Mouse (Mus musculus): ENCODE measurements around the gene Cutal. TPM values are rescaled to one million over a fixed set of nuclear protein-coding genes. Genes with fewer than 3 reads are reported as not detected.
A peak's percentile ranks its signal among the peaks of the same experiment; 100 is the strongest.
"Not testable (repeated sequence)": the region's sequence is repeated elsewhere in the genome, so short reads cannot be mapped to it uniquely, and the experiment has no call there.

Cutal gene
- total and polyA plus RNA-seq, 3 experiments = not detected

DNA sequence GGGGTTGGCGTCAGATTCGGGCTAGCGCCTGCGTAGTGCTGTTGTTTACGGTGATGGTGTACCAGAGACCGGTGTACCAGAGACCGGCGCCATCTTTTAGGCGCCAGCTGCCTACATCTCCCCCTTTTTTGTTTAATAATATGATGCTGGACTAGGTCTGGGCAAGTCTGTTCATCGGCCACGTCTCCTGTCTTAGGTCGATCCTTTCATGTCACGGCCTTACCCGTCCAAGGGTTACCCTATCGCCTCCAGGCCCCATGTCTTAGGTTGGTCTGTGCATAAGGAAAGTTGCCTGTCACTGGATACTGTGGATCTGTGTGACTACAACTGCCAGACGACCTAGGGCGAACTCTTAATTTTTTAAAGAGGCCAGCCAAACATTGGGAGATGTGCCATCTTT lies 44.1 kb upstream of the Cutal start:
- in situ Hi-C loops (cut with MboI; ENCODE audit: low pct_ligation_motif_present, low pct_unique_long_range_greater_than_20kb, low sequenced_read_pairs); H3K9ac ChIP-seq (ENCODE audit: insufficient read depth, low read depth); H3K36me3 ChIP-seq (replicated peaks in 1 of 2; ENCODE audit: control insufficient read depth in 1 of 2, insufficient read depth in 1 of 2, low read length in 1 of 2); H3K9me3 ChIP-seq (replicated peaks; ENCODE audit: low read length); H3K4me2 ChIP-seq (ENCODE audit: insufficient read depth, low read depth, poor library complexity, severe bottlenecking); H3K4me1 ChIP-seq (ENCODE audit: control insufficient read depth in 1 of 2, insufficient read depth in 2 of 2); H3K79me2 ChIP-seq (replicated peaks; ENCODE audit: control insufficient read depth, extremely low read depth, insufficient read depth, poor library complexity, severe bottlenecking); DNase-seq (ENCODE audit: extremely low read depth); H3K4me3 ChIP-seq (replicated peaks in 1 of 3; ENCODE audit: low read depth in 2 of 3, low read length in 2 of 3, poor library complexity in 1 of 3); H3K27ac ChIP-seq (ENCODE audit: insufficient read depth, low read depth); H3K27me3 ChIP-seq (replicated peaks); dilution Hi-C loops (cut with MboI; ENCODE audit: extremely low pct_ligation_motif_present, extremely low pct_unique_long_range_greater_than_20kb, low sequenced_read_pairs): not testable (repeated sequence)

DNA sequence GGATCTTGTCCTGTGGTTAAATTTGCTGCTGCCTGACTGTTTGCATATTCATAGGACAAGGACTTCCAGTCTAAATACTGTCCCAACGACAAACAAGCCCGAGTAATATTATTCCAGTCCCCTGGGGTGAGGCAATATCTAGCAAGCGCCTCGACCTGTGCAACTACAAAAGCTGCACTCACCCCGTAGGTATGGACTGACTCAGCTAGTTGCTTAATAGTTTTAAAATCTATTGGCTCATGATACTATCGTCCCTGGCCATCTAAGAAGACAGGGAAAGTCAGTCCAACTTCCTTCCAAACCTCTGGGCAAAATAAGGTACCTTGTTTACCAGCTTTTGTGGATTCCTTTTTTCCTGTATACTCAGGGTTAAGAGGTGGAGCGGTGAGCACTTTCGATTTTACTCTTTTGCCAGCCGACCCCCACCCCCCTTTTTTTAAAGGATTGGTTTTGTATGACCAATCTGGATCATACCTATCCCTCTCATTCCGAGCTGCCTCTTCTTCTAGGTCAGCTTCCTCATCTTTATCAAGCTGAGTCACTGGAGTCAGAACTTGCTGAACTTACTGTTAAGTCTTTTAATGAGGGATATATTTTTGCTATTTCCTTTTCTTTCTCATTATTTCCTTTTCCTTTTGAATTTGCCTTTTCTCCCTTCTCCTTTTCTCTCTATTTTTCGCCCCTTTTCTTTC lies 41.3 kb upstream of the Cutal start, which contains the start of gene Gm34653:
Gene Gm34653 (plus strand): TSS at position 242 of the 692 bp plus-strand sequence.
- H3K36me3 ChIP-seq (replicated peaks in 1 of 2; ENCODE audit: control insufficient read depth in 1 of 2, insufficient read depth in 1 of 2, low read length in 1 of 2); in situ Hi-C loops (cut with MboI; ENCODE audit: low pct_ligation_motif_present, low pct_unique_long_range_greater_than_20kb, low sequenced_read_pairs); DNase-seq (ENCODE audit: extremely low read depth); dilution Hi-C loops (cut with MboI; ENCODE audit: extremely low pct_ligation_motif_present, extremely low pct_unique_long_range_greater_than_20kb, low sequenced_read_pairs); H3K79me2 ChIP-seq (replicated peaks; ENCODE audit: control insufficient read depth, extremely low read depth, insufficient read depth, poor library complexity, severe bottlenecking); H3K27ac ChIP-seq (ENCODE audit: insufficient read depth, low read depth); H3K4me3 ChIP-seq (replicated peaks in 1 of 3; ENCODE audit: low read depth in 2 of 3, low read length in 2 of 3, poor library complexity in 1 of 3); H3K27me3 ChIP-seq (replicated peaks); H3K9me3 ChIP-seq (replicated peaks; ENCODE audit: low read length); H3K4me1 ChIP-seq (ENCODE audit: control insufficient read depth in 1 of 2, insufficient read depth in 2 of 2): not testable (repeated sequence)
- H3K4me2 ChIP-seq (ENCODE audit: insufficient read depth, low read depth, poor library complexity, severe bottlenecking) = peak within 1 kb of the TSS; percentile 56
- peak within 1 kb of the TSS; percentile 44; the same call in 1 of the 2 replicates for H3K9ac ChIP-seq (ENCODE audit: insufficient read depth, low read depth)

- Histone ChIP-seq H3K36me3 (replicated peaks in 1 of 2; ENCODE audit: control insufficient read depth in 1 of 2, insufficient read depth in 1 of 2, low read length in 1 of 2) (no peaks in the 10 kb centered on the region), H3K27me3 (replicated peaks) (no peaks in the 10 kb centered on the region), H3K4me2 (ENCODE audit: insufficient read depth, low read depth, poor library complexity, severe bottlenecking) (no peak overlapping the region), H3K4me1 (ENCODE audit: control insufficient read depth in 1 of 2, insufficient read depth in 2 of 2) (no peaks in the 10 kb centered on the region), H3K4me3 (replicated peaks in 1 of 3; ENCODE audit: low read depth in 2 of 3, low read length in 2 of 3, poor library complexity in 1 of 3) (no peak overlapping the region), H3K9me3 (replicated peaks; ENCODE audit: low read length) (peaks cover 5% of the 10 kb centered on the region), H3K9ac (ENCODE audit: insufficient read depth, low read depth) (no peak overlapping the region), H3K27ac (ENCODE audit: insufficient read depth, low read depth) (no peak overlapping the region), H3K79me2 (replicated peaks; ENCODE audit: control insufficient read depth, extremely low read depth, insufficient read depth, poor library complexity, severe bottlenecking) (no peaks in the 10 kb centered on the region)
- TF ChIP-seq CHD2 (IDR thresholded peaks at IDR 0.05; ENCODE audit: low read length) = no peak
- TF ChIP-seq MEF2A (IDR thresholded peaks at IDR 0.05; ENCODE audit: borderline replicate concordance, low read depth, low read length) = no peak
- no peak for TF ChIP-seq E2F4 (IDR thresholded peaks at IDR 0.05; ENCODE audit: insufficient replicate concordance, low read depth, low read length)
- TF ChIP-seq SMC3 (IDR thresholded peaks at IDR 0.05; ENCODE audit: low read depth, low read length) = no peak
- no peak for TF ChIP-seq USF2 (conservative IDR thresholded peaks at IDR 0.05; ENCODE audit: low read depth, low read length)
- TF ChIP-seq IRF4 (IDR thresholded peaks at IDR 0.05; ENCODE audit: low read depth, low read length) = no peak
- no peak for TF ChIP-seq ZNF384 (IDR thresholded peaks at IDR 0.05; ENCODE audit: low read depth, low read length)
- no peak for TF ChIP-seq ETS1 (conservative IDR thresholded peaks at IDR 0.05; ENCODE audit: low read depth, low read length)
- no peak for DNase-seq (ENCODE audit: extremely low read depth)
- dilution Hi-C loops (cut with MboI; ENCODE audit: extremely low pct_ligation_motif_present, extremely low pct_unique_long_range_greater_than_20kb, low sequenced_read_pairs) = no loop called here
- in situ Hi-C loops (cut with MboI; ENCODE audit: low pct_ligation_motif_present, low pct_unique_long_range_greater_than_20kb, low sequenced_read_pairs) = no loop called here
These were observed 40.6 kb upstream of the Cutal start for GRCm38 (mm10) chr2:34833624-34834023.
